Mouse (Mus musculus) v-Abl transformed pro-B cells (cell line): ENCODE measurements around the gene Osbpl11.

ENCODE experiments used
- in situ Hi-C, 2 experiments: fragments of 400-800 bp; cut with MboI; formaldehyde crosslinking; loops; one replicate each; pipeline ENCODE4 v1.15.1; 2025; ENCODE audit not compliant: unreplicated experiment in 2 of 2

Gene Osbpl11

DNA sequence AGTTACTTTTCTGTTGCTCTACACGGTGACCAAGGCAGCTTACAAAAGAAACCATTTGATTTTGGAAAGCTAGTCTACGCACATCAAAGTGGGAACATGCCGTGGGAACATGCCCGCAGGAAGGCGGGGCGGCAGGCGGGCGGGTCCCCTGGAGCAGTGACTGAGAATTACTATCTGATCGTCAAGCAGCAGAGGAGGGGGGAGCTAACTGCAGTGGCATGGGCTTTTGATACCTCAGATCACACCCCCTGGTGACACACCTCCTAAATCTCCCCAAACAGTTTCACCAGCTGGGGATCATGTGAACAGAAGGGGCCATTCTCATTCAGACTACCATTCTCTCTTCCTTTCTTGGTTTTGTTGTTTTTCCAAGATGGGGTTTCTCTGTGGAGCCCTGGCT lies 103.7 kb downstream of the Osbpl11 start:
- in situ Hi-C loops: no loop called here

DNA sequence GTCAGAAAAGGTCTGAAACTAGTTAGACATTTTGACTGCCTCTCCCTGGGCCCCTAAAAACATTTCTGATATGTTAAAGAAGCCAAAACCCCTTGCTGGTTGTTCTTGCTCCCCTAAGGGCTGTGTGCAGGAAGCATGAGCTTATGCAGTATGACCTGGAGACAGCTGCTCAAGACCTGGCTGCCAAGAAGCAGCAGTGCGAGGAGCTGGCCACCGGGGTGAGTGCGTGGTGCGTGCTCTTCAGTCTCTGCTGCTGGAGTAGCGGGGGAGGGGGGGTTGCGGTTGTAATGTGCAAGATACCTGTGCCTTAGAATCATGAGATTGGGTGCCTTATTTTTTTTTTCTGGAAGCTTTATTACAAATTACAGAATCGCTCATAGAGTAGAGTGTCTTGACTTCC lies 105.1 kb downstream of the Osbpl11 start:
- in situ Hi-C loops: no loop called here

DNA sequence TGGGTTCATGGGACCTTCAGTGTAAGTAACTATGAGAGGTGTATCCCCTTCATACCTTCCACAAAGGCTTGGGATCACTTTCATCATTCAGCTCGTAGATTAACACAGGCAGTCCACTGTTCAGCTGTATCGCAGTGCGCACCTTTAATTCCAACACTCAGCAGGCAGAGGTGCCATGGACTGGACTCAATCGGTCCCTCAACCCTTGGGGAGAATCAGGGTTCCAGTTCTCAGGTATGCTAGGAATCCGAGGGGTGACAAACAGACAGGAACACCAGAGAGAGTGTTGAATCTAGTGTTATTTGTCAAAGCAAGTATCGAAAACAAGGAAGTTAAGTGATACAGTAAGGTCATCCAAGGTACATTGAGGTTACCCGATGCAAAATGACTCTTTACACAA lies 107.4 kb downstream of the Osbpl11 start:
- in situ Hi-C loops: no loop called here
